Mouse (Mus musculus) CD4-positive, CD25-positive, alpha-beta regulatory T cell, adult 2 months (primary cell): Measurements from ENCODE around the gene Gm7697.
"Not testable (repeated sequence)": the region's sequence is repeated elsewhere in the genome, so short reads cannot be mapped to it uniquely, and the experiment has no call there.

Source experiments
- DNase-seq: peaks from one replicate; pipeline ENCODE4 v3.0.0-alpha.2; 2012; ENCODE audit warnings: low read depth, low spot score

Gm7697 gene

DNA sequence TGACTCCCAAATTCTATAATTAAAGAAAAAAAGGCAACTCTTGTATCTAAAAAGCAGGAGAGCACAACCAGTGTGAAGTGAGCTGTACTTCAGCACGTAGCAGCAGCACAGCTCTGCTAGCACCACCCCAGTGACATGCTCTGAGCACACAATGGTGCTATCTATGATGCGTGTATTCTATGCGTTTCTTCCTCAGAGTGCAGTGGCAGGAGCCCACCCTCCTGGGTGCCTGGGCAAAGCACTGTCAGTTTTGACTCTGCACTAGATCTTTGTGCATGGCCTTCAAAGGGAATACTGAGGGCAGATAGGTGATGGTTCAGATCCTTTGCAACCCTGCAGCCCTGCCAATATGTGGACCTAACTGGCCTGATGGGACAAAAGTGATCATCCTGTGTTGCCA is at the start of gene Gm7697:
Gm7697 (minus strand) TSS at position 101 of the 400 bp plus-strand sequence.
- DNase-seq = not testable (repeated sequence)

DNA sequence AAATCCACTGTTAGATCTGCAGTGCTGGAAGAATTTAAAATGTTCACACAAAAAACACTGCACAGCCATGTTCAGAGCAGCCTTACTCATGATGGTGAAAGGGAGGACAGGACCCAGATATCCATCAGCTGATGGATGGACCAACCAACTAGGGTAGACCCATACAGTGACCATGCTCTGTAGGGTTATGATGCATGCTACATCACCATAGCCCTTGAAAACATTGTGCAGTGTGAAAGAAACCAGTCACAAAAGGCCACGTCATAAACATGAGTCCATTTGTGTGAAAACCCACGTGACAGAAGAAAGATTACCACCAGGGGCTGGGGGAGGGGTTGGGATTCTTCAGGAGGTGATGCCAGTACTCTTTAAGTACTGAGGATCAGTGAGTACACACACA is 28.5 kb upstream of the Gm7697 start:
- DNase-seq = not testable (repeated sequence)

DNA sequence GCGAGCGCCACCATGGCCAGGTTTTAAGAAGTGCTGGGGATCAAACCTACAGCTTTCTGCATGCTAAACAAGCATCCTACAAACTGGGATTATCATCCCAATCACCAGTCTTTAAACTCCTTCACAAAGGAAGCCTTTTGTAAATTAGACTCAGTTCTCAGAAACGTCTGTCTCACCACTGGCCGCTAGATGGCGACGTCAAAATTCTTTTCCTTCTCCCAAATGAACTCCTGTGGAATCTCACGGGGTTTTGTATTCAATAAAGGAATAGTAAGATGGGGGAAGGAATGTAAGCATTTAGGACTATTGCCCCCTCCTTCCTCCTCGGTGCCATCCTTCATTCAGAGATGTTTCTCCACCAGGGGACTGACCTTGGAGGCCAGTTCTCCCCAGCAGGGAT is 26.8 kb upstream of the Gm7697 start:
- DNase-seq = peak; percentile 26

DNA sequence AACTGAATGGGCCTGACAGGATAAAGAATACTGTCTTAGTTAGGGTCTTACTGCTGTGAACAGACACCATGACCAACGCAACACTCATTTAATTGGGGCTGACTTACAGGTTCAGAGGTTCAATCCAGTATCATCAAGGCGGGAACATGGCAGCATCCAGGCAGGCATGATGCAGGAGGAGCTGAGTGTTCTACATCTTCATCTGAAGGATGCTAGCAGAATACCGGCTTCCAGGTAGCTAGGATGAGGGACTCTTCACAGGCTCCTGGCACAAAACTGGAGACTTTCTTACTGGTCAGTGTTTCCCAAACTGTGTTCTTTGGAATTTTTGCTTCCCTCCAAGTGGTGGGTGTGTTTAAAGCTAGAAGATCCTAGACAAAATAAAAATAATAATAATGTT is 25.3 kb upstream of the Gm7697 start:
- DNase-seq = not testable (repeated sequence)

DNA sequence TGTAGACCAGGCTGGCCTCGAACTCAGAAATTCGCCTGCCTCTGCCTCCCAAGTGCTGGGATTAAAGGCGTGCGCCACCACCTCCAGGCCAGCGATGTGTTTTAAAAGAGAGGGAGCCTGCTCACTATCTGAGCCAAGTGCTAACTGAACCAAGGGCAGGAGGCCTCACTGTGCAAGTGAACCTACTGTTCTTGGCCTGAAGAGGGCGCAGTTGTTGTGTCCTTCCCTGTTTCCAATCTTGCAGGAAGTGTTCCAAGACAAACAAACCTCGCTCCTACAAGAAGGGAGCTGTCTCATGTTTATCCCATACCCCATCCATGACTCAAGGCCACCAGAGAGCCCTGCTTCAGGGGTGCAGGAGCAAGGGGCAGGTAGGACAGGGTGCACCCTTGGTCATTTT is 24.4 kb upstream of the Gm7697 start:
- peak; percentile 38 for DNase-seq

DNA sequence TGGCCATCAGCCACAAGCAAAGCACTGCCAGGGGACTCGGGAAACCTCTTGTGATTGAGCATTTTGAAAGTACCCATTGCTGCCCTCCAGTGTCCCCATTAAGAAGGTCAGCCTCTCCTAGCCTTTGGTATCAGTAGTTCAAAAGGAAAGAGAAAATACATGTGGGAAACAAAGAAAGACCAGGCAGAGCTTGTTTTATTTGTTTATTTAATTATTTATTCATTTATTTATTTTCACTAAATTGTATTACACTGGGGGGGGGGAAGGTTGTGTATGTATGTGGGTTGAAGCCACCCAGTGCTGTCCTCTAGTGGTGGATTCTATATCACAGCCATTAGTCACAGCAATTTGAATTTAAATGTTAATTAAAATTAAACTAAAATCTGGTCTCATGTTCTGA is 22.2 kb upstream of the Gm7697 start:
- DNase-seq = not testable (repeated sequence)

DNA sequence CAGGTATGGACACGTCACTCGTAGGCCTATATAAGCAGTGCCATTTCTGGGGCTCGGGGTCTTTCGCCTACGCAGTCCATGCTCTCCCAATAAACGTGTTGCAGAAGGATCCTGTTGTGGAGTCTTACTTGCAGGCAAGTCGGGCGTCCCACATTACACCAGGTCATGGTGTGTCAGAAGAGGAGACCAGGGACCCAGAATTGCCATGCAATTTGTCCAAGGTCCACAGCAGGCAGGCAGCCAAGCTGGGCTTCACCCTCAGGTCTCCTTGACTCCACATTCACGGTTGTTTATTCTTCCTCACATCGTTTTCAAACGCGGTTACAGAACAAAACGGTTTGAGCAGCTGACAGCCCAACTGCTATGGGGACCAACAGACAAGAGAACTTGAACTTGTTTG is 21.7 kb upstream of the Gm7697 start:
- DNase-seq = not testable (repeated sequence)

DNA sequence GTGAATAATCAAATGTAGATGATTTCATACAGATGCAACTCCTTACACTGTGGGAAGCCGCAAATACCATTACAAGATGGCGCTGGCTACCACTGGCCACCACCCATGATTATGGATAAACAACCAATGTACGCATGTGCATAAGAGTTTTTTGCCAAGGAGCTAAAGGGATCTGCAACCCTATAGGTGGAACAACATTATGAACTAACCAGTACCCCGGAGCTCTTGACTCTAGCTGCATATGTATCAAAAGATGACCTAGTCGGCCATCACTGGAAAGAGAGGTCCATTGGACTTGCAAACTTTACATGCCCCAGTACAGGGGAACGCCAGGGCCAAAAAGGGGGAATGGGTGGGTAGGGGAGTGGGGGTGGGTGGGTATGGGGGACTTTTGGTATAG is 21.2 kb upstream of the Gm7697 start:
- not testable (repeated sequence) for DNase-seq

DNA sequence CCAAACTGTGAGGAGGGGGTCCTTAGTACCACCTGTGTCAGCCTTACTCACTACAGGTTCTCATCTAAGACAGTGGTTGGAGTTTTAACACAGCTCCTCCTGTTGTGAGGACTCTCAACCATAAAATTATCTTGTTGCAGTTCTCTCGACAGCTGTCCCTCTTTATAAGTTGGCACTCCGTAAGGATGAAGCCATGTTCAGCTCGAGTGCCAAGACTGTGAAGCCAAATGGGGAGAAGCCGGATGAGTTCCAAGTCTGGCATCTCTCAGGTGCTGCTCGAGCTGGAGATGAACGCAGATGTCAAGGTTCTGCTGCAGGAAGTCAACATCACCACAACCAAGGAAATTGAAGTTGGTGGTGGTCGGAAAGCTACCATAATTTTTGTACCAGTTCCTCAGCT is 18.0 kb upstream of the Gm7697 start:
- DNase-seq = not testable (repeated sequence)

DNA sequence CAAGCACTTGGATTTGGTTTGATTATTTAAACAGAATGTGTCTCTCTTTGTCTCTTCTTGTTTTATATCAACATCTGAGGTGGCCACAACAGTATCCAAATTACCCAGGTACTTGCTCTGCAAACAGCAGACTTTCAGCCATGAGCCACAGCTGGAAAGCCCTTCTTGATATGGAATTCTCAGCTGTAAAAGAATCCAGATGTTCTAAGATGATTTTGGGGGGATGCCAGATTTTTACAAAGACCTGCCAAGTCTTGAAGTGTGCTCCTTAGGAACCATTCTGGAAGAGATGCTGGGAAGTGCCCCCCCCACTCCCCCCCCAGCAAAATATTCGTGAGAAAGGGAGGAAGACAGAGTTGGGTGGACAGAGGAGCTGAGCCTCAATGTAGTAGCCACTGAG is 17.6 kb upstream of the Gm7697 start:
- not testable (repeated sequence) for DNase-seq

DNA sequence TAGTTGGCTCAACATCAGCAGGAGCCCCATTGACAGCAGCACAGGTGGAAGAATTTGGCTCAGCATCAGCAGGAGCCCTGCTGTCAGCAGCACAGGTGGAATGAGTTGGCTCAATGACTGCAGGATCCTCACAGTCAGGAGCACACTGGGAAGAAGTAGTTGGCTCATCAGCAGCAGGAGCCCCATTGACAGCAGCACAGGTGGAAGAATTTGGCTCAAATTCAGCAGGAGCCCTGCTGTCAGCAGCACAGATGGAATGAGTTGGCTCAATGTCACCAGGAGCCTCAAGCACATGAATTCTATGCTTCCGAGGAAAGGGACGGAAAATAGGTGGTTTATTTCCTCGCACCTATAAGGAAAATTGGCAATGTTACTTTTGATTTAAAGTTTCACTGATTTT is 47.8 kb downstream of the Gm7697 start:
- DNase-seq = not testable (repeated sequence)

DNA sequence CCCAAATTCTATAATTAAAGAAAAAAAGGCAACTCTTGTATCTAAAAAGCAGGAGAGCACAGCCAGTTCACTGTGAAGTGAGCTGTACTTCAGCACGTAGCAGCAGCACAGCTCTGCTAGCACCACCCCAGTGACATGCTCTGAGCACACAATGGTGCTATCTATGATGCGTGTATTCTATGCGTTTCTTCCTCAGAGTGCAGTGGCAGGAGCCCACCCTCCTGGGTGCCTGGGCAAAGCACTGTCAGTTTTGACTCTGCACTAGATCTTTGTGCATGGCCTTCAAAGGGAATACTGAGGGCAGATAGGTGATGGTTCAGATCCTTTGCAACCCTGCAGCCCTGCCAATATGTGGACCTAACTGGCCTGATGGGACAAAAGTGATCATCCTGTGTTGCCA is 69.3 kb downstream of the Gm7697 start, which contains the start of gene Gm9495:
Gm9495 (minus strand) TSS at position 101 of the 400 bp plus-strand sequence.
- DNase-seq = not testable (repeated sequence)
